Mouse (Mus musculus) testis, adult 2 months (tissue): ENCODE data around the gene Kctd12b.

Source experiments
- CTCF ChIP-seq: fragments of 200-500 bp; IDR thresholded peaks from 2 replicates; pipeline ENCODE4 v1.5.1; 2012; ENCODE audit warnings: low read depth, mild to moderate bottlenecking, inconsistent platforms, low read length, moderate library complexity; ENCODE audit not compliant: control insufficient read depth, insufficient read depth, insufficient replicate concordance
- POLR2A ChIP-seq: fragments of 200-500 bp; IDR thresholded peaks from 2 replicates; pipeline ENCODE4 v1.6.1; 2012; ENCODE audit warnings: low read depth, mild to moderate bottlenecking, inconsistent platforms, low read length, moderate library complexity; ENCODE audit not compliant: control insufficient read depth

GRCm38 (mm10) chrX:153656949-153657348, 39.2 kb downstream of the Kctd12b start:
- TF ChIP-seq POLR2A (no peak), CTCF (no peak)
